Mouse (Mus musculus): ENCODE measurements around the gene Plekhg3. TPM values are rescaled to one million over a fixed set of nuclear protein-coding genes. Genes with fewer than 3 reads are reported as not detected.

Gene Plekhg3
- polyA plus RNA-seq, 1 experiment from 2014 or later, result 2.1 TPM

- no peak overlapping the region for H3K27ac ChIP-seq (replicated peaks; ENCODE audit: low read depth, low read length)
- WGBS, result 73% methylated on average over 3 of the region's 3 CpGs
- H3K27me3 ChIP-seq (ENCODE audit: control insufficient read depth, insufficient read depth, low read length), result no peaks in the 10 kb centered on the region
- H3K4me3 ChIP-seq (ENCODE audit: low read depth, low read length), result no peak overlapping the region
- no peaks in the 10 kb centered on the region for H3K4me1 ChIP-seq (ENCODE audit: control insufficient read depth, insufficient read depth, low read length)
- no peaks in the 10 kb centered on the region for H3K9me3 ChIP-seq (replicated peaks; ENCODE audit: control insufficient read depth, low read length)
- no peak overlapping the region for H3K9ac ChIP-seq (replicated peaks; ENCODE audit: low read length)
- ATAC-seq (replicated peaks; ENCODE audit: insufficient number of reproducible peaks, low FRiP score, low TSS enrichment, low read depth) (no peak), DNase-seq (ENCODE audit: low spot score) (no peak)
- no peaks in the 10 kb centered on the region for H3K36me3 ChIP-seq (replicated peaks; ENCODE audit: control insufficient read depth, insufficient read depth, low read depth, low read length)
- no peak overlapping the region for H3K4me2 ChIP-seq (ENCODE audit: low read depth, low read length)
These were observed 51.4 kb downstream of the Plekhg3 start for GRCm38 (mm10) chr12:76582139-76582538.

- H3K4me2 ChIP-seq (ENCODE audit: low read depth, low read length), result no peak overlapping the region
- H3K27ac ChIP-seq (replicated peaks; ENCODE audit: low read depth, low read length), result no peak overlapping the region
- H3K27me3 ChIP-seq (ENCODE audit: control insufficient read depth, insufficient read depth, low read length), result no peaks in the 10 kb centered on the region
- H3K4me3 ChIP-seq (ENCODE audit: low read depth, low read length), result no peak overlapping the region
- no peak overlapping the region for H3K9ac ChIP-seq (replicated peaks; ENCODE audit: low read length)
- ATAC-seq (replicated peaks; ENCODE audit: insufficient number of reproducible peaks, low FRiP score, low TSS enrichment, low read depth) (no peak; the same call in 1 of the 2 replicates), DNase-seq (ENCODE audit: low spot score) (no peak)
- 23% methylated on average over 6 of the region's 6 CpGs for WGBS
- no peaks in the 10 kb centered on the region for H3K9me3 ChIP-seq (replicated peaks; ENCODE audit: control insufficient read depth, low read length)
- H3K4me1 ChIP-seq (ENCODE audit: control insufficient read depth, insufficient read depth, low read length), result no peaks in the 10 kb centered on the region
- H3K36me3 ChIP-seq (replicated peaks; ENCODE audit: control insufficient read depth, insufficient read depth, low read depth, low read length), result no peaks in the 10 kb centered on the region
These were observed 52.1 kb downstream of the Plekhg3 start for GRCm38 (mm10) chr12:76582841-76583240.

- 91% methylated on average over 7 of the region's 7 CpGs for WGBS
- Histone ChIP-seq H3K9me3 (replicated peaks; ENCODE audit: control insufficient read depth, low read length) (no peaks in the 10 kb centered on the region), H3K4me1 (ENCODE audit: control insufficient read depth, insufficient read depth, low read length) (no peaks in the 10 kb centered on the region), H3K27me3 (ENCODE audit: control insufficient read depth, insufficient read depth, low read length) (no peaks in the 10 kb centered on the region), H3K4me2 (ENCODE audit: low read depth, low read length) (no peak overlapping the region), H3K36me3 (replicated peaks; ENCODE audit: control insufficient read depth, insufficient read depth, low read depth, low read length) (no peaks in the 10 kb centered on the region), H3K27ac (replicated peaks; ENCODE audit: low read depth, low read length) (no peak overlapping the region), H3K9ac (replicated peaks; ENCODE audit: low read length) (no peak overlapping the region), H3K4me3 (ENCODE audit: low read depth, low read length) (no peak overlapping the region)
- DNase-seq (ENCODE audit: low spot score) (no peak), ATAC-seq (replicated peaks; ENCODE audit: insufficient number of reproducible peaks, low FRiP score, low TSS enrichment, low read depth) (no peak)
These were observed 52.8 kb downstream of the Plekhg3 start for GRCm38 (mm10) chr12:76583454-76583853.

- DNase-seq (ENCODE audit: low spot score) (no peak), ATAC-seq (replicated peaks; ENCODE audit: insufficient number of reproducible peaks, low FRiP score, low TSS enrichment, low read depth) (no peak)
- no peak overlapping the region for H3K4me3 ChIP-seq (ENCODE audit: low read depth, low read length)
- H3K4me2 ChIP-seq (ENCODE audit: low read depth, low read length), result no peak overlapping the region
- H3K36me3 ChIP-seq (replicated peaks; ENCODE audit: control insufficient read depth, insufficient read depth, low read depth, low read length), result no peaks in the 10 kb centered on the region
- no peaks in the 10 kb centered on the region for H3K9me3 ChIP-seq (replicated peaks; ENCODE audit: control insufficient read depth, low read length)
- H3K27me3 ChIP-seq (ENCODE audit: control insufficient read depth, insufficient read depth, low read length), result no peaks in the 10 kb centered on the region
- H3K4me1 ChIP-seq (ENCODE audit: control insufficient read depth, insufficient read depth, low read length), result no peaks in the 10 kb centered on the region
- H3K9ac ChIP-seq (replicated peaks; ENCODE audit: low read length), result no peak overlapping the region
- no peak overlapping the region for H3K27ac ChIP-seq (replicated peaks; ENCODE audit: low read depth, low read length)
These were observed 54.3 kb downstream of the Plekhg3 start for GRCm38 (mm10) chr12:76585028-76585427.

- H3K27ac ChIP-seq (replicated peaks; ENCODE audit: low read depth, low read length), result no peak overlapping the region
- no peak overlapping the region for H3K4me2 ChIP-seq (ENCODE audit: low read depth, low read length)
- no peaks in the 10 kb centered on the region for H3K4me1 ChIP-seq (ENCODE audit: control insufficient read depth, insufficient read depth, low read length)
- WGBS, result 69% methylated on average over 11 of the region's 11 CpGs
- ATAC-seq (replicated peaks; ENCODE audit: insufficient number of reproducible peaks, low FRiP score, low TSS enrichment, low read depth) (no peak), DNase-seq (ENCODE audit: low spot score) (no peak)
- H3K4me3 ChIP-seq (ENCODE audit: low read depth, low read length), result no peak overlapping the region
- no peaks in the 10 kb centered on the region for H3K9me3 ChIP-seq (replicated peaks; ENCODE audit: control insufficient read depth, low read length)
- no peaks in the 10 kb centered on the region for H3K36me3 ChIP-seq (replicated peaks; ENCODE audit: control insufficient read depth, insufficient read depth, low read depth, low read length)
- H3K9ac ChIP-seq (replicated peaks; ENCODE audit: low read length), result no peak overlapping the region
- no peaks in the 10 kb centered on the region for H3K27me3 ChIP-seq (ENCODE audit: control insufficient read depth, insufficient read depth, low read length)
These were observed 56.7 kb downstream of the Plekhg3 start for GRCm38 (mm10) chr12:76587357-76587756.

GRCm38 (mm10) chr12:76589531-76589930 lies 58.8 kb downstream of the Plekhg3 start:
- H3K27ac ChIP-seq (replicated peaks; ENCODE audit: low read depth, low read length), result no peak overlapping the region
- DNase-seq (ENCODE audit: low spot score), result no peak
- ATAC-seq (replicated peaks; ENCODE audit: insufficient number of reproducible peaks, low FRiP score, low TSS enrichment, low read depth), result no peak
- H3K4me3 ChIP-seq (ENCODE audit: low read depth, low read length), result no peak overlapping the region
- no peak overlapping the region for H3K4me2 ChIP-seq (ENCODE audit: low read depth, low read length)
- no peaks in the 10 kb centered on the region for H3K9me3 ChIP-seq (replicated peaks; ENCODE audit: control insufficient read depth, low read length)
- H3K4me1 ChIP-seq (ENCODE audit: control insufficient read depth, insufficient read depth, low read length), result no peaks in the 10 kb centered on the region
- no peaks in the 10 kb centered on the region for H3K36me3 ChIP-seq (replicated peaks; ENCODE audit: control insufficient read depth, insufficient read depth, low read depth, low read length)
- 66% methylated on average over 6 of the region's 6 CpGs for WGBS
- H3K9ac ChIP-seq (replicated peaks; ENCODE audit: low read length), result no peak overlapping the region
- no peaks in the 10 kb centered on the region for H3K27me3 ChIP-seq (ENCODE audit: control insufficient read depth, insufficient read depth, low read length)

- 76% methylated on average over 3 of the region's 3 CpGs for WGBS
- Histone ChIP-seq H3K27me3 (ENCODE audit: control insufficient read depth, insufficient read depth, low read length) (no peaks in the 10 kb centered on the region), H3K4me2 (ENCODE audit: low read depth, low read length) (no peak overlapping the region), H3K36me3 (replicated peaks; ENCODE audit: control insufficient read depth, insufficient read depth, low read depth, low read length) (no peaks in the 10 kb centered on the region), H3K9ac (replicated peaks; ENCODE audit: low read length) (no peak overlapping the region), H3K4me3 (ENCODE audit: low read depth, low read length) (no peak overlapping the region), H3K9me3 (replicated peaks; ENCODE audit: control insufficient read depth, low read length) (no peaks in the 10 kb centered on the region), H3K27ac (replicated peaks; ENCODE audit: low read depth, low read length) (no peak overlapping the region), H3K4me1 (ENCODE audit: control insufficient read depth, insufficient read depth, low read length) (no peaks in the 10 kb centered on the region)
- ATAC-seq (replicated peaks; ENCODE audit: insufficient number of reproducible peaks, low FRiP score, low TSS enrichment, low read depth) (no peak), DNase-seq (ENCODE audit: low spot score) (no peak)
These were observed 60.3 kb downstream of the Plekhg3 start for GRCm38 (mm10) chr12:76591037-76591436.

- Histone ChIP-seq H3K4me2 (ENCODE audit: low read depth, low read length) (no peak overlapping the region), H3K36me3 (replicated peaks; ENCODE audit: control insufficient read depth, insufficient read depth, low read depth, low read length) (no peaks in the 10 kb centered on the region), H3K27ac (replicated peaks; ENCODE audit: low read depth, low read length) (no peak overlapping the region), H3K9ac (replicated peaks; ENCODE audit: low read length) (no peak overlapping the region), H3K4me1 (ENCODE audit: control insufficient read depth, insufficient read depth, low read length) (no peaks in the 10 kb centered on the region), H3K27me3 (ENCODE audit: control insufficient read depth, insufficient read depth, low read length) (no peaks in the 10 kb centered on the region), H3K9me3 (replicated peaks; ENCODE audit: control insufficient read depth, low read length) (no peaks in the 10 kb centered on the region), H3K4me3 (ENCODE audit: low read depth, low read length) (no peak overlapping the region)
- 46% methylated on average over 1 of the region's 1 CpGs for WGBS
- ATAC-seq (replicated peaks; ENCODE audit: insufficient number of reproducible peaks, low FRiP score, low TSS enrichment, low read depth) (no peak), DNase-seq (ENCODE audit: low spot score) (peak; percentile 82)
These were observed 61.5 kb downstream of the Plekhg3 start for GRCm38 (mm10) chr12:76592213-76592612.
